Mouse (Mus musculus): ENCODE results near the gene Cbarp. TPM values are rescaled to one million over a fixed set of nuclear protein-coding genes. Genes with fewer than 3 reads are reported as not detected.

Gene Cbarp
- polyA plus RNA-seq, 1 experiment from 2014 or later = 30.0 TPM

GRCm38 (mm10) chr10:80157141-80157929 lies 16.7 kb upstream of the Cbarp start:
- ChIA-PET POLR2A (interaction anchor here (2.2 to 15.5 kb wide), 3 partner anchors 5 to 12 kb away, joined by 8 to 191 read pairs (median 191); partner anchors contain the start of genes Cirbp and Midn), CTCF (interaction anchor here (7.0 kb wide), 1 partner anchor 8 kb away, joined by 69 read pairs; the partner anchor contains the start of gene Cirbp)
- ATAC-seq = no peak
- DNase-seq (ENCODE audit: low read depth, low spot score) = no peak
- TF ChIP-seq CTCF (IDR thresholded peaks at IDR 0.05) = no peak
- in situ Hi-C loops (cut with MboI; ENCODE audit: low pct_unique_long_range_greater_than_20kb) = no loop called here
- H3K27me3 ChIP-seq = no peaks in the 10 kb centered on the region

GRCm38 (mm10) chr10:80156752-80157053 lies 16.1 kb upstream of the Cbarp start:
- DNase-seq (ENCODE audit: low read depth, low spot score) = no peak
- in situ Hi-C loops (cut with MboI; ENCODE audit: low pct_unique_long_range_greater_than_20kb) = no loop called here
- ChIA-PET POLR2A (interaction anchor here (0.9 to 15.5 kb wide), 3 partner anchors 6 to 11 kb away, joined by 4 to 191 read pairs (median 8); partner anchors contain the start of genes Cirbp and Midn), CTCF (interaction anchor here (7.0 kb wide), 1 partner anchor 9 kb away, joined by 69 read pairs; the partner anchor contains the start of gene Cirbp)
- no peak for TF ChIP-seq CTCF (IDR thresholded peaks at IDR 0.05)
- ATAC-seq = no peak
- no peaks in the 10 kb centered on the region for H3K27me3 ChIP-seq

- no peak for ATAC-seq
- DNase-seq (ENCODE audit: low read depth, low spot score) = no peak
- no peaks in the 10 kb centered on the region for H3K27me3 ChIP-seq
- TF ChIP-seq CTCF (IDR thresholded peaks at IDR 0.05) = no peak
- ChIA-PET CTCF (interaction anchor here (7.0 kb wide), 1 partner anchor 9 kb away, joined by 69 read pairs; the partner anchor contains the start of gene Cirbp), POLR2A (interaction anchor here (0.6 to 15.5 kb wide), 4 partner anchors 7 to 117 kb away, joined by 3 to 191 read pairs (median 6); partner anchors contain the start of genes Cirbp and Midn)
- in situ Hi-C loops (cut with MboI; ENCODE audit: low pct_unique_long_range_greater_than_20kb) = no loop called here
Observed at GRCm38 (mm10) chr10:80156002-80156751, 15.5 kb upstream of the Cbarp start.

GRCm38 (mm10) chr10:80155277-80155676 lies 14.6 kb upstream of the Cbarp start:
- DNase-seq (ENCODE audit: low read depth, low spot score) = no peak
- ChIA-PET POLR2A (interaction anchor here (0.6 to 15.5 kb wide), 4 partner anchors 8 to 168 kb away, joined by 4 to 191 read pairs (median 6); partner anchors contain the start of gene Cirbp), CTCF (interaction anchor here (1.3 to 7.0 kb wide), 2 partner anchors 10 kb away, joined by 3 to 69 read pairs; partner anchors contain the start of gene Cirbp)
- H3K27me3 ChIP-seq = no peaks in the 10 kb centered on the region
- TF ChIP-seq CTCF (IDR thresholded peaks at IDR 0.05) = no peak
- no peak for ATAC-seq
- in situ Hi-C loops (cut with MboI; ENCODE audit: low pct_unique_long_range_greater_than_20kb) = no loop called here

- POLR2A ChIA-PET = interaction anchor here (0.6 to 15.5 kb wide), 3 partner anchors 8 to 167 kb away, joined by 4 to 191 read pairs (median 5); partner anchors contain the start of gene Cirbp
- ATAC-seq (no peak), DNase-seq (ENCODE audit: low read depth, low spot score) (no peak)
- no peaks in the 10 kb centered on the region for H3K27me3 ChIP-seq
- CTCF ChIA-PET = interaction anchor here (1.3 to 7.0 kb wide), 2 partner anchors 9 to 11 kb away, joined by 3 to 69 read pairs; partner anchors contain the start of gene Cirbp
- in situ Hi-C loops (cut with MboI; ENCODE audit: low pct_unique_long_range_greater_than_20kb) = no loop called here
- no peak for TF ChIP-seq CTCF (IDR thresholded peaks at IDR 0.05)
Observed at GRCm38 (mm10) chr10:80154384-80154783, 13.7 kb upstream of the Cbarp start.

- CTCF ChIA-PET = interaction anchor here (0.9 to 7.0 kb wide), 2 partner anchors 8 to 12 kb away, joined by 3 to 69 read pairs; partner anchors contain the start of gene Cirbp
Observed at GRCm38 (mm10) chr10:80153713-80154112, 13.1 kb upstream of the Cbarp start.

GRCm38 (mm10) chr10:80152873-80153260 lies 12.2 kb upstream of the Cbarp start:
- TF ChIP-seq CTCF (IDR thresholded peaks at IDR 0.05) = no peak
- ATAC-seq (peak; percentile 14), DNase-seq (ENCODE audit: low read depth, low spot score) (peak; percentile 90)
- ChIA-PET POLR2A (interaction anchor here (0.8 to 15.5 kb wide), 3 partner anchors 10 to 225 kb away, joined by 3 to 191 read pairs (median 3); partner anchors contain the start of genes Cirbp and Cnn2), CTCF (interaction anchor here (0.9 to 7.0 kb wide), 2 partner anchors 9 to 12 kb away, joined by 3 to 69 read pairs; partner anchors contain the start of gene Cirbp)
- no peaks in the 10 kb centered on the region for H3K27me3 ChIP-seq
- in situ Hi-C loops (cut with MboI; ENCODE audit: low pct_unique_long_range_greater_than_20kb) = no loop called here

More at GRCm38 (mm10) chr10:80153713-80154112, 13.1 kb upstream of the Cbarp start:
- POLR2A ChIA-PET = interaction anchor here (2.0 to 15.5 kb wide), 2 partner anchors 9 to 166 kb away, joined by 5 to 191 read pairs; partner anchors contain the start of gene Cirbp
- no peak for DNase-seq (ENCODE audit: low read depth, low spot score)
- no peak for TF ChIP-seq CTCF (IDR thresholded peaks at IDR 0.05)
- H3K27me3 ChIP-seq = no peaks in the 10 kb centered on the region
- no peak for ATAC-seq
- in situ Hi-C loops (cut with MboI; ENCODE audit: low pct_unique_long_range_greater_than_20kb) = no loop called here

- H3K27me3 ChIP-seq = no peaks in the 10 kb centered on the region
- CTCF ChIA-PET = interaction anchor here (7.0 kb wide), 1 partner anchor 13 kb away, joined by 69 read pairs; the partner anchor contains the start of gene Cirbp
- no peak for TF ChIP-seq CTCF (IDR thresholded peaks at IDR 0.05)
- DNase-seq (ENCODE audit: low read depth, low spot score) = peak; percentile 77
- in situ Hi-C loops (cut with MboI; ENCODE audit: low pct_unique_long_range_greater_than_20kb) = no loop called here
- peak; percentile 0 for ATAC-seq
- POLR2A ChIA-PET = interaction anchor here (0.8 to 15.5 kb wide), 5 partner anchors 11 to 224 kb away, joined by 3 to 191 read pairs (median 3); partner anchors contain the start of genes Cirbp and Cnn2
Observed at GRCm38 (mm10) chr10:80152071-80152872, 11.6 kb upstream of the Cbarp start.
